ENCODE assay signal across 19 mouse cellular contexts in genomic region chr14:20976741-20977140, GRCm38 (mm10). TPM values are rescaled to one million over a fixed set of nuclear protein-coding genes. Genes with fewer than 3 reads are reported as not detected.
DNase-seq lines count a peak whose midpoint lies in the region; ATAC-seq lines count a peak whose summit lies in the region.
"Had no signal": no experiment of that assay in that cellular context is flagged by ENCODE, and none has a peak within 500 bp of the region (broad histone marks: within the 10 kb centered on the region; RNA-seq: fewer than 3 reads in every experiment).

No protein-coding gene starts in this region.

- ATAC-seq in lung, embryonic 15.5 days (ENCODE audit: borderline replicate concordance, extremely low read depth, low FRiP score, low TSS enrichment), result 0 out of 2 replicates have a peak, but pooled peaks have one; percentile 35
- ATAC-seq in lung, embryonic 16.5 days (ENCODE audit: low read depth), result peak; percentile 65; the same call in 1 of the 2 replicates
- ATAC-seq: forebrain, embryonic 13.5 days; intestine, embryonic 16.5 days; liver, embryonic 12.5 days; midbrain, embryonic 15.5 days had no signal

- no peaks in the 10 kb centered on the region for H3K9me3 ChIP-seq in lung, embryonic 15.5 days
- H3K9me3 ChIP-seq in lung, embryonic 16.5 days (ENCODE audit: control insufficient read depth, low read length), result no peaks in the 10 kb centered on the region
- H3K9me3 ChIP-seq: embryonic facial prominence, embryonic 15.5 days; forebrain, embryonic 13.5 days; hindbrain, embryonic 15.5 days; liver, embryonic 12.5 days; midbrain, embryonic 15.5 days had no signal

- no peaks in the 10 kb centered on the region for H3K27me3 ChIP-seq in lung, embryonic 15.5 days
- H3K27me3 ChIP-seq in lung, embryonic 16.5 days (ENCODE audit: control insufficient read depth, insufficient read depth, low read depth, low read length), result no peaks in the 10 kb centered on the region
- H3K27me3 ChIP-seq: embryonic facial prominence, embryonic 15.5 days; forebrain, embryonic 13.5 days; hindbrain, embryonic 15.5 days; liver, embryonic 12.5 days; midbrain, embryonic 15.5 days had no signal

- H3K4me2 ChIP-seq in lung, embryonic 15.5 days, result no peak overlapping the region
- H3K4me2 ChIP-seq in lung, embryonic 16.5 days (ENCODE audit: low read depth, low read length), result no peak overlapping the region
- H3K4me2 ChIP-seq: embryonic facial prominence, embryonic 15.5 days; forebrain, embryonic 13.5 days; hindbrain, embryonic 15.5 days; liver, embryonic 12.5 days; midbrain, embryonic 15.5 days had no signal

- no peak overlapping the region for H3K4me3 ChIP-seq in lung, embryonic 15.5 days
- H3K4me3 ChIP-seq in lung, embryonic 16.5 days (ENCODE audit: low read length), result no peak overlapping the region
- H3K4me3 ChIP-seq: embryonic facial prominence, embryonic 15.5 days; forebrain, embryonic 13.5 days; hindbrain, embryonic 15.5 days; liver, embryonic 12.5 days; midbrain, embryonic 15.5 days had no signal

- WGBS in lung, embryonic 15.5 days, result 26% methylated on average over 1 of the region's 1 CpGs
- 14% methylated on average over 1 of the region's 1 CpGs for WGBS in lung, embryonic 16.5 days

- H3K36me3 ChIP-seq in lung, embryonic 15.5 days, result no peaks in the 10 kb centered on the region
- no peaks in the 10 kb centered on the region for H3K36me3 ChIP-seq in lung, embryonic 16.5 days (ENCODE audit: control insufficient read depth, insufficient read depth, low read length)
- H3K36me3 ChIP-seq: embryonic facial prominence, embryonic 15.5 days; hindbrain, embryonic 15.5 days; liver, embryonic 12.5 days; midbrain, embryonic 15.5 days had no signal

- DNase-seq in heart, adult 9 months (ENCODE audit: low spot score in 2 of 2), result peak; percentile 19 to 37
- no peak for DNase-seq in heart, postnatal 4 days
- DNase-seq in lung, postnatal 4 days, result no peak
- DNase-seq in thymus, postnatal 4 days, result no peak
- DNase-seq in ovary, adult 18-20 months (ENCODE audit: low spot score), result no peak
- DNase-seq: cerebellum, postnatal 14 days; embryo, embryonic 11 days; layer of hippocampus, postnatal 36 days; left cerebral cortex, postnatal 4 days; right cerebral cortex, postnatal 14 days had no signal

- peaks cover 13% of the 10 kb centered on the region for H3K4me1 ChIP-seq in lung, embryonic 15.5 days
- H3K4me1 ChIP-seq in lung, embryonic 16.5 days (replicated peaks; ENCODE audit: control insufficient read depth, insufficient read depth, low read length), result peaks cover 5% of the 10 kb centered on the region
- H3K4me1 ChIP-seq: forebrain, embryonic 13.5 days; hindbrain, embryonic 15.5 days; midbrain, embryonic 15.5 days had no signal

- H3K27ac ChIP-seq in lung, embryonic 15.5 days, result 0 out of 2 replicates have a peak overlapping the region, but pooled peaks have one; percentile 45
- no peak overlapping the region for H3K27ac ChIP-seq in lung, embryonic 16.5 days (ENCODE audit: low read length)
- H3K27ac ChIP-seq: embryonic facial prominence, embryonic 15.5 days; forebrain, embryonic 13.5 days; hindbrain, embryonic 15.5 days; kidney, postnatal 0 days; liver, embryonic 12.5 days; midbrain, embryonic 15.5 days had no signal

- no peak overlapping the region for H3K9ac ChIP-seq in lung, embryonic 15.5 days
- H3K9ac ChIP-seq in lung, embryonic 16.5 days (ENCODE audit: low read length), result no peak overlapping the region
- H3K9ac ChIP-seq: embryonic facial prominence, embryonic 15.5 days; forebrain, embryonic 13.5 days; hindbrain, embryonic 15.5 days; liver, embryonic 12.5 days; midbrain, embryonic 15.5 days had no signal

RNA-seq across cellular contexts. Expression of gene Vcl, which starts 47.5 kb away (rescaled TPM):
- 100 to 1,000 TPM; 200 to 201 TPM for total RNA-seq in heart, postnatal 4 days (2021)
- 60.2 and 62.7 TPM in 2 replicates for polyA plus RNA-seq in lung, embryonic 15.5 days (2015; fragmentation: Nextera tagmentation; extraction: Ambion mirVana)
- polyA plus RNA-seq in lung, embryonic 16.5 days (2015; fragmentation: Nextera tagmentation; extraction: Ambion mirVana), result 70.5 and 72.3 TPM in 2 replicates

Comparison
In these comparisons a context has a peak if more than half of its experiments do, and no peak if none do; other contexts are left out.
1. DNase-seq: peak in heart, adult 9 months (2 of 2); none in heart, postnatal 4 days (single experiment), lung, postnatal 4 days (0 of 2), thymus, postnatal 4 days (single experiment) and ovary, adult 18-20 months (single experiment).